Mouse (Mus musculus): ENCODE measurements at regions not wholly inside any gene's neighbourhood (a gene's known extent, or its start where the extent isn't known, plus 50 kb on each side); places are given as distances from the start of the nearest gene placed in this dataset.
"Not testable (repeated sequence)": the region's sequence is repeated elsewhere in the genome, so short reads cannot be mapped to it uniquely, and the experiment has no call there.

GRCm38 (mm10) chr8:126872133-126872532 is 73.5 kb downstream of the Tomm20 start:
- TF ChIP-seq CTCF (IDR thresholded peaks at IDR 0.05; ENCODE audit: extremely low read depth, insufficient read length, insufficient replicate concordance, low read depth, low read length) = no peak
- no peak for TF ChIP-seq POLR2A (IDR thresholded peaks at IDR 0.05; ENCODE audit: low read depth, low read length)
- H3K36me3 ChIP-seq (ENCODE audit: control insufficient read depth, insufficient read depth, low read length) = no peaks in the 10 kb centered on the region
- H3K27me3 ChIP-seq (ENCODE audit: control insufficient read depth, insufficient read depth, low read length) = no peaks in the 10 kb centered on the region
- H3K4me1 ChIP-seq (ENCODE audit: control insufficient read depth, insufficient read depth, insufficient read length, low read length) = peaks cover 15% of the 10 kb centered on the region; the same call in 1 of the 2 replicates
- H3K4me3 ChIP-seq (ENCODE audit: low read depth, low read length) = no peak overlapping the region
- H3K27ac ChIP-seq (ENCODE audit: insufficient read depth, low read depth, low read length) = peak overlapping the region; percentile 63; the same call in 1 of the 2 replicates
- WGBS = 91% methylated on average over 8 of the region's 8 CpGs

- H3K27ac ChIP-seq (ENCODE audit: insufficient read depth, low read depth, low read length) = no peak overlapping the region
- no peaks in the 10 kb centered on the region for H3K27me3 ChIP-seq (ENCODE audit: control insufficient read depth, insufficient read depth, low read length)
- H3K36me3 ChIP-seq (ENCODE audit: control insufficient read depth, insufficient read depth, low read length) = no peaks in the 10 kb centered on the region
- no peak overlapping the region for H3K4me3 ChIP-seq (ENCODE audit: low read depth, low read length)
- 88% methylated on average over 1 of the region's 1 CpGs for WGBS
- no peaks in the 10 kb centered on the region; the same call in 1 of the 2 replicates for H3K4me1 ChIP-seq (ENCODE audit: control insufficient read depth, insufficient read depth, insufficient read length, low read length)
- TF ChIP-seq POLR2A (IDR thresholded peaks at IDR 0.05; ENCODE audit: low read depth, low read length) = no peak
- TF ChIP-seq CTCF (IDR thresholded peaks at IDR 0.05; ENCODE audit: extremely low read depth, insufficient read length, insufficient replicate concordance, low read depth, low read length) = no peak
Measured at GRCm38 (mm10) chr8:126869464-126869850, 76.2 kb downstream of the Tomm20 start.

- Histone ChIP-seq H3K27me3 (ENCODE audit: control insufficient read depth, insufficient read depth, low read length) (no peaks in the 10 kb centered on the region), H3K4me3 (ENCODE audit: low read depth, low read length) (no peak overlapping the region), H3K27ac (ENCODE audit: insufficient read depth, low read depth, low read length) (no peak overlapping the region), H3K36me3 (ENCODE audit: control insufficient read depth, insufficient read depth, low read length) (no peaks in the 10 kb centered on the region), H3K4me1 (ENCODE audit: control insufficient read depth, insufficient read depth, insufficient read length, low read length) (no peaks in the 10 kb centered on the region; the same call in 1 of the 2 replicates)
- TF ChIP-seq POLR2A (IDR thresholded peaks at IDR 0.05; ENCODE audit: low read depth, low read length) = no peak
- no peak for TF ChIP-seq CTCF (IDR thresholded peaks at IDR 0.05; ENCODE audit: extremely low read depth, insufficient read length, insufficient replicate concordance, low read depth, low read length)
- 79% methylated on average over 3 of the region's 3 CpGs for WGBS
Measured at GRCm38 (mm10) chr8:126868831-126869463, 76.7 kb downstream of the Tomm20 start.

GRCm38 (mm10) chr8:126867121-126867988 is 78.3 kb downstream of the Tomm20 start:
- TF ChIP-seq CTCF (IDR thresholded peaks at IDR 0.05; ENCODE audit: extremely low read depth, insufficient read length, insufficient replicate concordance, low read depth, low read length) (no peak), POLR2A (IDR thresholded peaks at IDR 0.05; ENCODE audit: low read depth, low read length) (no peak)
- Histone ChIP-seq H3K4me3 (ENCODE audit: low read depth, low read length) (no peak overlapping the region), H3K36me3 (ENCODE audit: control insufficient read depth, insufficient read depth, low read length) (no peaks in the 10 kb centered on the region), H3K27me3 (ENCODE audit: control insufficient read depth, insufficient read depth, low read length) (no peaks in the 10 kb centered on the region), H3K4me1 (ENCODE audit: control insufficient read depth, insufficient read depth, insufficient read length, low read length) (no peaks in the 10 kb centered on the region; the same call in 1 of the 2 replicates), H3K27ac (ENCODE audit: insufficient read depth, low read depth, low read length) (no peak overlapping the region)
- WGBS = 81% methylated on average over 14 of the region's 14 CpGs

GRCm38 (mm10) chr8:126864314-126864948 is 81.2 kb downstream of the Tomm20 start:
- Histone ChIP-seq H3K27ac (ENCODE audit: insufficient read depth, low read depth, low read length) (no peak overlapping the region), H3K4me3 (ENCODE audit: low read depth, low read length) (no peak overlapping the region), H3K27me3 (ENCODE audit: control insufficient read depth, insufficient read depth, low read length) (no peaks in the 10 kb centered on the region), H3K4me1 (ENCODE audit: control insufficient read depth, insufficient read depth, insufficient read length, low read length) (no peaks in the 10 kb centered on the region; the same call in 1 of the 2 replicates), H3K36me3 (ENCODE audit: control insufficient read depth, insufficient read depth, low read length) (no peaks in the 10 kb centered on the region)
- TF ChIP-seq CTCF (IDR thresholded peaks at IDR 0.05; ENCODE audit: extremely low read depth, insufficient read length, insufficient replicate concordance, low read depth, low read length) (no peak), POLR2A (IDR thresholded peaks at IDR 0.05; ENCODE audit: low read depth, low read length) (no peak)
- WGBS = 86% methylated on average over 10 of the region's 10 CpGs

- WGBS = 86% methylated on average over 1 of the region's 1 CpGs
- not testable (repeated sequence) for H3K27me3 ChIP-seq (ENCODE audit: control insufficient read depth, insufficient read depth, low read length); H3K4me3 ChIP-seq (ENCODE audit: low read depth, low read length); H3K4me1 ChIP-seq (ENCODE audit: control insufficient read depth, insufficient read depth, insufficient read length, low read length); H3K36me3 ChIP-seq (ENCODE audit: control insufficient read depth, insufficient read depth, low read length); H3K27ac ChIP-seq (ENCODE audit: insufficient read depth, low read depth, low read length)
Measured at GRCm38 (mm10) chr8:126863661-126864060, 82.0 kb downstream of the Tomm20 start.

- Histone ChIP-seq H3K4me3 (ENCODE audit: low read depth, low read length) (no peak overlapping the region), H3K27ac (ENCODE audit: insufficient read depth, low read depth, low read length) (no peak overlapping the region)
- TF ChIP-seq CTCF (IDR thresholded peaks at IDR 0.05; ENCODE audit: extremely low read depth, insufficient read length, insufficient replicate concordance, low read depth, low read length) (no peak), POLR2A (IDR thresholded peaks at IDR 0.05; ENCODE audit: low read depth, low read length) (no peak)
Measured at GRCm38 (mm10) chr8:126861754-126862153, 83.9 kb downstream of the Tomm20 start.

More at GRCm38 (mm10) chr8:126861754-126862153, 83.9 kb downstream of the Tomm20 start:
- 97% methylated on average over 8 of the region's 8 CpGs for WGBS
- Histone ChIP-seq H3K36me3 (ENCODE audit: control insufficient read depth, insufficient read depth, low read length) (no peaks in the 10 kb centered on the region), H3K4me1 (ENCODE audit: control insufficient read depth, insufficient read depth, insufficient read length, low read length) (peaks cover 8% of the 10 kb centered on the region), H3K27me3 (ENCODE audit: control insufficient read depth, insufficient read depth, low read length) (no peaks in the 10 kb centered on the region)

Measured in small intestine, adult 2 months (tissue).